Mouse (Mus musculus) embryonic fibroblast, embryonic 13.5 days (primary cell): ENCODE results near the gene Hspbap1. TPM values are rescaled to one million over a fixed set of nuclear protein-coding genes. Genes with fewer than 3 reads are reported as not detected.

ENCODE experiments used
- H3K27ac ChIP-seq: 2 replicates; pipeline ENCODE4 v1.5.1; 2012; ENCODE audit warnings: low read length, control low read depth, inconsistent platforms; ENCODE audit not compliant: insufficient read depth
- H3K4me1 ChIP-seq: 2 replicates; pipeline ENCODE4 v1.6.1; 2011; ENCODE audit warnings: low read length; ENCODE audit not compliant: control insufficient read depth, insufficient read depth
- H3K4me3 ChIP-seq: 2 replicates; pipeline ENCODE4 v1.5.1; 2011; ENCODE audit warnings: mild to moderate bottlenecking, control low read depth, low read length; ENCODE audit not compliant: insufficient read depth
- CTCF ChIP-seq: IDR thresholded peaks from 2 replicates; pipeline ENCODE4 v1.5.1; 2011; ENCODE audit warnings: mild to moderate bottlenecking, control low read depth, low read length, moderate library complexity, borderline replicate concordance; ENCODE audit not compliant: insufficient read depth
- POLR2A ChIP-seq: IDR thresholded peaks from 2 replicates; pipeline ENCODE4 v1.6.1; 2011; ENCODE audit warnings: low read depth, mild to moderate bottlenecking, control low read depth, low read length, moderate library complexity
- polyA plus RNA-seq: library from polyadenylated mRNA; stranded (reverse); fragments of >200 nt; gene quantifications from 2 replicates; pipeline ENCODE4 v1.2.4, GENCODE M21; 2011; ENCODE audit warnings: low read depth; ENCODE audit not compliant: missing spikeins, insufficient read length

The Hspbap1 gene
- polyA plus RNA-seq, 1 experiment, result 10.8 TPM

- TF ChIP-seq POLR2A (no peak), CTCF (no peak)
- Histone ChIP-seq H3K4me3 (no peak overlapping the region), H3K27ac (no peak overlapping the region), H3K4me1 (no peaks in the 10 kb centered on the region)
These were observed 6.4 kb upstream of the Hspbap1 start for GRCm38 (mm10) chr16:35763590-35764296.

GRCm38 (mm10) chr16:35764941-35765340 is 5.2 kb upstream of the Hspbap1 start:
- Histone ChIP-seq H3K4me1 (no peaks in the 10 kb centered on the region), H3K4me3 (no peak overlapping the region), H3K27ac (no peak overlapping the region)
- TF ChIP-seq CTCF, result no peak
- no peak for TF ChIP-seq POLR2A

GRCm38 (mm10) chr16:35765449-35765848 is 4.7 kb upstream of the Hspbap1 start:
- TF ChIP-seq CTCF (no peak), POLR2A (no peak)
- no peak overlapping the region for H3K27ac ChIP-seq

GRCm38 (mm10) chr16:35766366-35766765 is 3.8 kb upstream of the Hspbap1 start:
- no peaks in the 10 kb centered on the region for H3K4me1 ChIP-seq
- TF ChIP-seq POLR2A, result no peak
- H3K27ac ChIP-seq, result no peak overlapping the region
- no peak overlapping the region for H3K4me3 ChIP-seq

More at GRCm38 (mm10) chr16:35765449-35765848, 4.7 kb upstream of the Hspbap1 start:
- Histone ChIP-seq H3K4me1 (no peaks in the 10 kb centered on the region), H3K4me3 (no peak overlapping the region)

- H3K4me3 ChIP-seq, result peak overlapping the region; percentile 75
- no peak for TF ChIP-seq CTCF
- TF ChIP-seq POLR2A, result no peak
- no peaks in the 10 kb centered on the region for H3K4me1 ChIP-seq
- no peak overlapping the region for H3K27ac ChIP-seq
These were observed 1.7 kb upstream of the Hspbap1 start for GRCm38 (mm10) chr16:35768469-35768784.

GRCm38 (mm10) chr16:35768785-35769642 is 1.2 kb upstream of the Hspbap1 start, which contains the start of gene Dirc2:
Gene Dirc2 (minus strand): TSS chr16:35769356.
- Histone ChIP-seq H3K27ac (peak within 1 kb of the TSS; percentile 49), H3K4me1 (no peaks in the 10 kb centered on the region)
- TF ChIP-seq POLR2A (peak; percentile 68), CTCF (no peak)

GRCm38 (mm10) chr16:35771141-35771540 is 966 bp downstream of the Hspbap1 start:
- H3K27ac ChIP-seq, result no peak overlapping the region
- H3K4me1 ChIP-seq, result no peaks in the 10 kb centered on the region
- TF ChIP-seq POLR2A (no peak), CTCF (no peak)
- H3K4me3 ChIP-seq, result peak overlapping the region; percentile 66

More at GRCm38 (mm10) chr16:35768785-35769642, 1.2 kb upstream of the Hspbap1 start, which contains the start of gene Dirc2:
- peak within 1 kb of the TSS; percentile 75 for H3K4me3 ChIP-seq

- no peak for TF ChIP-seq CTCF
- no peak for TF ChIP-seq POLR2A
- Histone ChIP-seq H3K4me1 (no peaks in the 10 kb centered on the region), H3K27ac (no peak overlapping the region), H3K4me3 (no peak overlapping the region)
These were observed 1.4 kb downstream of the Hspbap1 start for GRCm38 (mm10) chr16:35771606-35772005.

- Histone ChIP-seq H3K27ac (no peak overlapping the region), H3K4me3 (no peak overlapping the region), H3K4me1 (no peaks in the 10 kb centered on the region)
- TF ChIP-seq POLR2A (no peak), CTCF (no peak)
These were observed 2.4 kb downstream of the Hspbap1 start for GRCm38 (mm10) chr16:35772598-35772997.

- no peak overlapping the region for H3K27ac ChIP-seq
- TF ChIP-seq CTCF, result no peak
- TF ChIP-seq POLR2A, result no peak
- no peaks in the 10 kb centered on the region for H3K4me1 ChIP-seq
- no peak overlapping the region for H3K4me3 ChIP-seq
These were observed 5.7 kb downstream of the Hspbap1 start for GRCm38 (mm10) chr16:35775835-35776234.
